Mouse (Mus musculus): Measurements from ENCODE around the gene Disc1. TPM values are rescaled to one million over a fixed set of nuclear protein-coding genes. Genes with fewer than 3 reads are reported as not detected.

Disc1 gene
- polyA plus RNA-seq, 1 experiment from 2014 or later: 0.86 TPM

GRCm38 (mm10) chr8:125134876-125135275 lies 80.9 kb downstream of the Disc1 start:
- Histone ChIP-seq H3K4me3 (ENCODE audit: low read depth, low read length) (no peak overlapping the region), H3K27ac (replicated peaks; ENCODE audit: low read depth, low read length) (no peak overlapping the region), H3K9ac (replicated peaks; ENCODE audit: low read length) (no peak overlapping the region), H3K27me3 (ENCODE audit: control insufficient read depth, insufficient read depth, low read length) (no peaks in the 10 kb centered on the region), H3K9me3 (replicated peaks; ENCODE audit: control insufficient read depth, low read length) (no peaks in the 10 kb centered on the region), H3K36me3 (replicated peaks; ENCODE audit: control insufficient read depth, insufficient read depth, low read depth, low read length) (no peaks in the 10 kb centered on the region), H3K4me1 (ENCODE audit: control insufficient read depth, insufficient read depth, low read length) (peaks cover 2% of the 10 kb centered on the region; the same call in 1 of the 2 replicates), H3K4me2 (ENCODE audit: low read depth, low read length) (no peak overlapping the region)
- no peak for ATAC-seq (replicated peaks; ENCODE audit: insufficient number of reproducible peaks, low FRiP score, low TSS enrichment, low read depth)
- peak; percentile 42 for DNase-seq (ENCODE audit: low spot score)
- WGBS: 35% methylated on average over 10 of the region's 10 CpGs

- Histone ChIP-seq H3K4me1 (ENCODE audit: control insufficient read depth, insufficient read depth, low read length) (peaks cover 2% of the 10 kb centered on the region; the same call in 1 of the 2 replicates), H3K9ac (replicated peaks; ENCODE audit: low read length) (no peak overlapping the region; the same call in 1 of the 2 replicates)
- no peak for DNase-seq (ENCODE audit: low spot score)
Observed at GRCm38 (mm10) chr8:125139689-125140150, 85.7 kb downstream of the Disc1 start.

GRCm38 (mm10) chr8:125140965-125141364 lies 87.0 kb downstream of the Disc1 start:
- Histone ChIP-seq H3K36me3 (replicated peaks; ENCODE audit: control insufficient read depth, insufficient read depth, low read depth, low read length) (no peaks in the 10 kb centered on the region), H3K9ac (replicated peaks; ENCODE audit: low read length) (no peak overlapping the region), H3K27ac (replicated peaks; ENCODE audit: low read depth, low read length) (no peak overlapping the region), H3K4me1 (ENCODE audit: control insufficient read depth, insufficient read depth, low read length) (no peaks in the 10 kb centered on the region), H3K4me3 (ENCODE audit: low read depth, low read length) (no peak overlapping the region), H3K4me2 (ENCODE audit: low read depth, low read length) (no peak overlapping the region), H3K9me3 (replicated peaks; ENCODE audit: control insufficient read depth, low read length) (no peaks in the 10 kb centered on the region), H3K27me3 (ENCODE audit: control insufficient read depth, insufficient read depth, low read length) (no peaks in the 10 kb centered on the region)
- ATAC-seq (replicated peaks; ENCODE audit: insufficient number of reproducible peaks, low FRiP score, low TSS enrichment, low read depth) (no peak), DNase-seq (ENCODE audit: low spot score) (no peak)
- 83% methylated on average over 7 of the region's 7 CpGs for WGBS

More at GRCm38 (mm10) chr8:125139689-125140150, 85.7 kb downstream of the Disc1 start:
- H3K27me3 ChIP-seq (ENCODE audit: control insufficient read depth, insufficient read depth, low read length): no peaks in the 10 kb centered on the region
- WGBS: 63% methylated on average over 13 of the region's 13 CpGs
- H3K27ac ChIP-seq (replicated peaks; ENCODE audit: low read depth, low read length): 0 out of 2 replicates have a peak overlapping the region, but pooled peaks have one; percentile 41
- H3K4me2 ChIP-seq (ENCODE audit: low read depth, low read length): no peak overlapping the region
- ATAC-seq (replicated peaks; ENCODE audit: insufficient number of reproducible peaks, low FRiP score, low TSS enrichment, low read depth): no peak
- no peaks in the 10 kb centered on the region for H3K36me3 ChIP-seq (replicated peaks; ENCODE audit: control insufficient read depth, insufficient read depth, low read depth, low read length)
- no peak overlapping the region for H3K4me3 ChIP-seq (ENCODE audit: low read depth, low read length)
- no peaks in the 10 kb centered on the region for H3K9me3 ChIP-seq (replicated peaks; ENCODE audit: control insufficient read depth, low read length)

GRCm38 (mm10) chr8:125156863-125157640 lies 103.1 kb downstream of the Disc1 start:
- 78% methylated on average over 20 of the region's 20 CpGs for WGBS
- H3K36me3 ChIP-seq (replicated peaks; ENCODE audit: control insufficient read depth, insufficient read depth, low read depth, low read length): no peaks in the 10 kb centered on the region
- H3K9ac ChIP-seq (replicated peaks; ENCODE audit: low read length): no peak overlapping the region
- ATAC-seq (replicated peaks; ENCODE audit: insufficient number of reproducible peaks, low FRiP score, low TSS enrichment, low read depth): no peak
- H3K4me3 ChIP-seq (ENCODE audit: low read depth, low read length): no peak overlapping the region
- no peak overlapping the region for H3K27ac ChIP-seq (replicated peaks; ENCODE audit: low read depth, low read length)
- no peaks in the 10 kb centered on the region for H3K27me3 ChIP-seq (ENCODE audit: control insufficient read depth, insufficient read depth, low read length)
- H3K4me1 ChIP-seq (ENCODE audit: control insufficient read depth, insufficient read depth, low read length): no peaks in the 10 kb centered on the region
- H3K9me3 ChIP-seq (replicated peaks; ENCODE audit: control insufficient read depth, low read length): no peaks in the 10 kb centered on the region
- DNase-seq (ENCODE audit: low spot score): no peak
- H3K4me2 ChIP-seq (ENCODE audit: low read depth, low read length): no peak overlapping the region

- Histone ChIP-seq H3K4me1 (ENCODE audit: control insufficient read depth, insufficient read depth, low read length) (no peaks in the 10 kb centered on the region), H3K9me3 (replicated peaks; ENCODE audit: control insufficient read depth, low read length) (no peaks in the 10 kb centered on the region), H3K9ac (replicated peaks; ENCODE audit: low read length) (no peak overlapping the region), H3K4me3 (ENCODE audit: low read depth, low read length) (no peak overlapping the region), H3K36me3 (replicated peaks; ENCODE audit: control insufficient read depth, insufficient read depth, low read depth, low read length) (no peaks in the 10 kb centered on the region), H3K4me2 (ENCODE audit: low read depth, low read length) (no peak overlapping the region), H3K27me3 (ENCODE audit: control insufficient read depth, insufficient read depth, low read length) (no peaks in the 10 kb centered on the region), H3K27ac (replicated peaks; ENCODE audit: low read depth, low read length) (no peak overlapping the region)
- DNase-seq (ENCODE audit: low spot score) (no peak), ATAC-seq (replicated peaks; ENCODE audit: insufficient number of reproducible peaks, low FRiP score, low TSS enrichment, low read depth) (no peak)
- WGBS: 73% methylated on average over 5 of the region's 5 CpGs
Observed at GRCm38 (mm10) chr8:125157641-125158005, 103.6 kb downstream of the Disc1 start.

- Histone ChIP-seq H3K4me2 (ENCODE audit: low read depth, low read length) (no peak overlapping the region), H3K36me3 (replicated peaks; ENCODE audit: control insufficient read depth, insufficient read depth, low read depth, low read length) (no peaks in the 10 kb centered on the region), H3K27ac (replicated peaks; ENCODE audit: low read depth, low read length) (no peak overlapping the region), H3K4me3 (ENCODE audit: low read depth, low read length) (no peak overlapping the region), H3K27me3 (ENCODE audit: control insufficient read depth, insufficient read depth, low read length) (no peaks in the 10 kb centered on the region), H3K4me1 (ENCODE audit: control insufficient read depth, insufficient read depth, low read length) (no peaks in the 10 kb centered on the region), H3K9me3 (replicated peaks; ENCODE audit: control insufficient read depth, low read length) (no peaks in the 10 kb centered on the region), H3K9ac (replicated peaks; ENCODE audit: low read length) (no peak overlapping the region)
- no peak for DNase-seq (ENCODE audit: low spot score)
- ATAC-seq (replicated peaks; ENCODE audit: insufficient number of reproducible peaks, low FRiP score, low TSS enrichment, low read depth): no peak
- WGBS: 73% methylated on average over 12 of the region's 12 CpGs
Observed at GRCm38 (mm10) chr8:125159387-125159786, 105.4 kb downstream of the Disc1 start.

GRCm38 (mm10) chr8:125163491-125163890 lies 109.5 kb downstream of the Disc1 start:
- ATAC-seq (replicated peaks; ENCODE audit: insufficient number of reproducible peaks, low FRiP score, low TSS enrichment, low read depth): no peak
- Histone ChIP-seq H3K9ac (replicated peaks; ENCODE audit: low read length) (no peak overlapping the region), H3K9me3 (replicated peaks; ENCODE audit: control insufficient read depth, low read length) (no peaks in the 10 kb centered on the region), H3K36me3 (replicated peaks; ENCODE audit: control insufficient read depth, insufficient read depth, low read depth, low read length) (no peaks in the 10 kb centered on the region), H3K4me3 (ENCODE audit: low read depth, low read length) (no peak overlapping the region), H3K4me2 (ENCODE audit: low read depth, low read length) (no peak overlapping the region), H3K4me1 (ENCODE audit: control insufficient read depth, insufficient read depth, low read length) (no peaks in the 10 kb centered on the region), H3K27me3 (ENCODE audit: control insufficient read depth, insufficient read depth, low read length) (no peaks in the 10 kb centered on the region), H3K27ac (replicated peaks; ENCODE audit: low read depth, low read length) (no peak overlapping the region)
- WGBS: 88% methylated on average over 10 of the region's 10 CpGs
- DNase-seq (ENCODE audit: low spot score): no peak

GRCm38 (mm10) chr8:125163906-125164305 lies 109.9 kb downstream of the Disc1 start:
- Histone ChIP-seq H3K9me3 (replicated peaks; ENCODE audit: control insufficient read depth, low read length) (no peaks in the 10 kb centered on the region), H3K36me3 (replicated peaks; ENCODE audit: control insufficient read depth, insufficient read depth, low read depth, low read length) (no peaks in the 10 kb centered on the region), H3K4me3 (ENCODE audit: low read depth, low read length) (no peak overlapping the region), H3K4me1 (ENCODE audit: control insufficient read depth, insufficient read depth, low read length) (no peaks in the 10 kb centered on the region), H3K27me3 (ENCODE audit: control insufficient read depth, insufficient read depth, low read length) (no peaks in the 10 kb centered on the region), H3K4me2 (ENCODE audit: low read depth, low read length) (no peak overlapping the region), H3K27ac (replicated peaks; ENCODE audit: low read depth, low read length) (no peak overlapping the region), H3K9ac (replicated peaks; ENCODE audit: low read length) (no peak overlapping the region)
- ATAC-seq (replicated peaks; ENCODE audit: insufficient number of reproducible peaks, low FRiP score, low TSS enrichment, low read depth): no peak
- 83% methylated on average over 6 of the region's 6 CpGs for WGBS
- DNase-seq (ENCODE audit: low spot score): no peak
